Mouse (Mus musculus): ENCODE data around the gene Lhx8.

DNA sequence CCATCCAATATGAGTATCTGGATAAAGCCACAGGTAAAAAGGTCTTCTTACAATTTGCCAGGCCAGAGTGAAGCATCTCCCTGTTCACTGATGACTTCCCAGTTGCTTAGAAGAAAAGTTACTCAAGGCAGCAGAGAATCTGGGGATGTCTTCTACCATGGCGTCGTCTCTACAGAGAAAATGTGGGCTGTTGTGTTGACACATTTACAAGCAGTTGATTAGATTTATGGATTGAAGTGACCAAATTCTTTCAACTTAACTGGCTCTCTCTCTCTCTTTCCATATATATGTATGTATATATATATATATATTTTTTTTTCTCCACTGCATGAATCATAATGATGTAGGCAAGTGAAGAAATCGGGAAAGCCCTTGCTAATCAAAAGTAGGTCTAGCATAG is 55.8 kb downstream of the Lhx8 start:
- TF ChIP-seq CHD2 (IDR thresholded peaks at IDR 0.05; ENCODE audit: low read length): no peak
- no peak for TF ChIP-seq ZMIZ1 (IDR thresholded peaks at IDR 0.05; ENCODE audit: low read depth, low read length)
- TF ChIP-seq TCF12 (IDR thresholded peaks at IDR 0.05; ENCODE audit: low read depth, low read length): no peak
- no peak for TF ChIP-seq POLR2A (IDR thresholded peaks at IDR 0.05; ENCODE audit: low read depth, low read length)
- TF ChIP-seq CTCF (conservative IDR thresholded peaks at IDR 0.05 in 1 of 2, IDR thresholded peaks at IDR 0.05 in 1 of 2; ENCODE audit: low read depth in 2 of 2, low read length in 2 of 2): no peak
- no peak for TF ChIP-seq ELF1 (IDR thresholded peaks at IDR 0.05; ENCODE audit: low read depth, low read length)
- TF ChIP-seq EP300 (IDR thresholded peaks at IDR 0.05; ENCODE audit: low read length): no peak
- TF ChIP-seq POLR2AphosphoS2 (IDR thresholded peaks at IDR 0.05; ENCODE audit: low read depth, low read length): no peak
- no peak for TF ChIP-seq TBP (conservative IDR thresholded peaks at IDR 0.05; ENCODE audit: low read depth, low read length)
- TF ChIP-seq JUN (IDR thresholded peaks at IDR 0.05; ENCODE audit: insufficient read depth, low read depth, low read length): no peak
- TF ChIP-seq USF2 (conservative IDR thresholded peaks at IDR 0.05; ENCODE audit: low read depth, low read length): no peak
